Mouse (Mus musculus) CD8-positive naive resting alpha-beta T cell, adult 57 days (primary cell): ENCODE measurements around the gene Hs6st2. TPM values are rescaled to one million over a fixed set of nuclear protein-coding genes. Genes with fewer than 3 reads are reported as not detected.

ENCODE experiments used
- total RNA-seq: library from RNA; stranded (reverse); gene quantifications from one replicate; pipeline ENCODE4 v1.2.4, GENCODE M21; 2023

Hs6st2 gene
- total RNA-seq, result not detected

GRCm38 (mm10) chrX:51681756-51682155, at the start of gene Hs6st2:
Gene Hs6st2 (minus strand): TSS chrX:51681856.

Other genes with a start within 250 kb of the Hs6st2 start
- not detected for gene Usp26, start 119.4 kb upstream of the Hs6st2 start, total RNA-seq